Mouse (Mus musculus): ENCODE results near the gene Uhrf1bp1.

DNA sequence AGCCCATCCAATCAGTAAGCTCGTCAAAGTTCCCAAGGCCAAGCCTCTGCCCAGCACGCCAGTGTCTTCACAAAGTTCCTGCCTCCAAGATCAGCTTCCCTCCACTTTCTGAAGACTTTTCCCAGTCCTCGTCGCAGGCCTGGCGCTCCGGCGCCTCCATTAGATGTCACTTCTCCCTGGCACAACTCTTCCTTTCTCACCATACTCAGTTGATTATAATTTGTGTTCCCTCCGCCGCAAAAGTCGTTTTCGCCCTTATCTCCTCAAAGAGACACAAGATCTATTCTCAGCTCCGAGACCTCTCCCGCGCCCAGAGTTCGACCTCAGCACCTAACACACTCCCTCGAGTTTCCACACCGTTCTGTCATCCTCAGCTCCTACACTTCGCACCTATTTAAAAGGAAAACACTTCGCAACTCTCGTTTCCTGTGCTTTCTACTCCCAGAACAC is 36.7 kb upstream of the Uhrf1bp1 start:
- TF ChIP-seq ZC3H11A (IDR thresholded peaks at IDR 0.05; ENCODE audit: borderline replicate concordance, low read depth, low read length) = no peak
- no peak for TF ChIP-seq CHD2 (IDR thresholded peaks at IDR 0.05; ENCODE audit: low read depth, low read length)
- TF ChIP-seq ZNF384 (IDR thresholded peaks at IDR 0.05; ENCODE audit: low read depth, low read length) = no peak
- no peak for TF ChIP-seq HCFC1 (IDR thresholded peaks at IDR 0.05; ENCODE audit: borderline replicate concordance, insufficient read depth, low read length)

Measured in ES-E14 (cell line).